In genomic region chr10:129101231-129101630, GRCm38 (mm10) we compare ENCODE assay signal across 16 mouse cellular contexts.
DNase-seq lines count a peak whose midpoint lies in the region.
"Had no signal": no experiment of that assay in that cellular context is flagged by ENCODE, and none has a peak within 500 bp of the region (broad histone marks: within the 10 kb centered on the region; RNA-seq: fewer than 3 reads in every experiment).

No protein-coding gene starts in this region.

- DNase-seq in embryo, embryonic 11 days: peak; percentile 1
- DNase-seq in embryo, embryonic 9.5 days (ENCODE audit: extremely low spot score): no peak
- DNase-seq in ES-CJ7 (ENCODE audit: low read depth, low spot score) (peak; percentile 6), NIH3T3 (ENCODE audit: low read depth) (peak; percentile 11)
- DNase-seq in mesoderm, embryonic 11.5 days (ENCODE audit: low read depth, low spot score): peak; percentile 6
- no peak for DNase-seq in urinary bladder, postnatal 14 days (ENCODE audit: low spot score)
- no peak for DNase-seq in cerebellum, adult 11 months
- DNase-seq: adrenal gland, adult 2 months; adrenal gland, postnatal 14 days; cerebellum, adult 11-12 months; cerebellum, adult 9-10 months; cerebellum, postnatal 14 days; forebrain, postnatal 0 days; gastrocnemius, adult 2 months; gastrocnemius, postnatal 14 days; heart, adult 11 months had no signal

Comparison
In these comparisons a context has a peak if more than half of its experiments do, and no peak if none do; other contexts are left out.
1. DNase-seq: peak in embryo, embryonic 11 days (single experiment), ES-CJ7 (single experiment), NIH3T3 (single experiment) and mesoderm, embryonic 11.5 days (single experiment); none in embryo, embryonic 9.5 days (single experiment), urinary bladder, postnatal 14 days (single experiment) and cerebellum, adult 11 months (single experiment).